Mouse (Mus musculus) lung, postnatal 14 days (tissue): ENCODE results near the gene Nxnl2.
"Not testable (repeated sequence)": the region's sequence is repeated elsewhere in the genome, so short reads cannot be mapped to it uniquely, and the experiment has no call there.

ENCODE experiments used
- DNase-seq: peaks from one replicate; pipeline ENCODE4 v3.0.0; 2021

Nxnl2 gene

DNA sequence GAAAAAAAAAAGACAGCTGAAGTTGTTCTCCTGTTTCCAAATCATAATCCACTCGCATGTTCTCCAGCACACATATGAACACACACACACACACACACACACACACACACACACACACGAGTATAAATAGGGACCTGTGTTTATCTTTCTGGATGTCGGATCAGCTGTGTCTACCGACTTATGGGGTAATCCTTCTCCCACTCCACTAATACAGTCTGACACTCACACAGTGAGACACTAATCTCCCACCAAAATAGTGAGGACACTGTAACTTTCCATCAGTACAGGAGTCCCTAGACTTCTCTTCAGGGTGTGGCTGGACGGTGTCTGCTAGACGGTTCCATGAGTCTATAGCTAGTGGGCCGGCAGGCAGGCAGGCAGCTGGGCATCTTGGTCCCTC is 11.4 kb downstream of the Nxnl2 start:
- DNase-seq: no peak

DNA sequence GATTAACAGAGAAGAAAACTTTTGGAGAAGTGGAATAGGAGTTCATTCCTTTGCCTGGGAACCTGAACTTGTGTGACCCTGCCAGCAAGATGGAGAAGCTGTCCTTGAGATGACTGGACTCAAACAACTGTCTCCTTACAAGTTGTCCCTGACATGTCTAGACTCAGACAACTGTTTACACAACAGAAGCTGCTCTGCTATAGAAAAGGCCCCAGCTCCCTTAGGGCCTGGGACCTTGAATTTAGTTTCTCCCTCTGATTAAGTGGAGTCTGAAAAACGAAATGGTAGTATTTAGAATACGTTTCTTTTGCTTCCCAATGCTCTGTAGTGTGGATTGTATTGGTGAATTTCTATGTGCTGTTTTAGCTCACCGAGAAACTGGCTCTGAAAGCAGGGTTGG is 14.1 kb downstream of the Nxnl2 start:
- no peak for DNase-seq

DNA sequence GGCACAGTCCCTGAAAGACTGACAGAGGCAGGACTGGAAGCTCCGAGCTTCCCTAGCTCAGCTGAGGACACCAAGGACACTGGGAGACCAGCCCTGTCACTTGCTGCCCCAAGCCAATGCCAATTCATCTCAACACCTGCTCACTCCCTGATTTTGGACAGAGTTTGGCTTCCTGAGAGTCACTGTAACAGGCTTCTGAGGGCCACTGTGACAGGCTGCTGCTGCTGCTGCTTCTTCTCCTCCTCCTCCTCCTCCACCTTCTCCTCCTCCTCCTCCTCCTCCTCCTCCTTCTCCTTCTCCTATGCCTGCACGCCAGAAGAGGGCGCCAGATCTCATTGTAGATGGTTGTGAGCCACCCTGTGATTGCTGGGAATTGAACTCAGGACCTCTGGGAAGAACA is 19.5 kb downstream of the Nxnl2 start:
- no peak for DNase-seq

DNA sequence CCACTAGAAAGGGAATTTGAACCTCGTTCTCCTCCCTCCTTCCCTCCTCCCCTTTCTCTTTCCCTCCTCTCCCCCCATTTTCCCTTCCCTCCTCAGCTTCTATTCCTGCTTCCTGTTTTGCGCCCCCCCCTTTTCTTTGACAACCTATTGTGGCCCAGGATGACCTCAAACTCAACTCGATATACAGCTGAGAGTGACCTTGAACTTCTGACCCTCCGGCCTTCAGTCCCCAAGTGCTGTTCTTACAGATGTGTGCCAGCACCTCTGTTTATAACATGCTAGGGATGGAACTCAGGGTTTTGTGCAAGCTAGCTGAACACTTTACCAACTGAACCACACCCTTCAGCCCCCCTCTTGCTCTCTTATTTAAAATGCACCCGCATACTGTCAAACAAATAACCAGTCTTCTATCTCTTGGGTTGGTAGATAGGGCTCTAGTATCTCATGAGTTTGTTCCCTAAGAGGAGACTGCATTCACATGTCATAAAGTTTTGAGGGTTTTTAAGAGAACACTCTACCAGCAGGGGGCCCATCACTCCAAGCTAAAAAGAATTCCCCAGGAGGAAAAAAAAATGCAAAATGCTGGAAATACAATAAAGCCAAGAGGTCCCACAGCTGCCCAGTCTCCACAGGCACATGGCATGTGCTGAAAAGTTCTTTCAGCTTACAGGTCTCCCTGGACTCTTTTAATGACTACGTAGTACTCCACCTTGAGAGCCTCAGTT is 20.8 kb downstream of the Nxnl2 start:
- DNase-seq: peak; percentile 50

DNA sequence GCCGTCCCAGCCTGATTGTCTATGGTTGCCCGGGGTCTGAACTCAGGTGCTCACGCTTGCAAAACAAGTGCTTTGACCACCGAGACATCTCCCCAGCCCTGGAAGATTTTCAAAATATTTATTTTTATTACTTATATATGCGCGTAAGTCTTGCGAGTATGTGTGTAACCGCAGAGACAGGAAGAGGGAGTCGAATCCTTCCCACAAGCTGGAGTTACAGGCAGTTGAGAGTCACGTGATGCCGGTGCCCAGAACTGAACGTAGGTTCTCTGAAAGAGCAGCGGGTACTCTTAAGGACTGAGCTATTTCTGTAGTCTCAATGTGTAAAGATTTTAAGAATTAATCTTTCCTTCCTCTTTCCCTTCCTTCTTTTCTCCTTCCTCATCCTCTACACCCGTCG is 23.1 kb downstream of the Nxnl2 start:
- no peak for DNase-seq

DNA sequence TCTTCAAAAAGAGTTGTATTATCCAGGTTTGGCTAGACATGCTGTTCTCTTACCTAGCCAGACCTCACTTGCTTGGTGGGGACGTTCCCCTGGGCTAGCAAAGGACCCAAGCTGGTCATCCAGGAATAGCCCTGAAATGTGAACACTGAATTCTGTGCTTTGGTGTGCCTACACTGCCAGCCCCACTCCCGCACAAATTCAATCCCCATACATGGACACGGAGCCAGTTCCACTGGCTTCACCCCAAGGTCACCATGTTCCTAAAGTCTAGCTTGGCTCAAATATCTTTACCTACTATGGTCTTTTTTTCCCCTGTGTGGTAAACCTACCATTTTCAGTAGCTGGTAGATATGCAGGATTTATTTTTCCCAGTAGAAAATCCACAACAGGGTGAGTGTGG is 26.9 kb downstream of the Nxnl2 start:
- no peak for DNase-seq

DNA sequence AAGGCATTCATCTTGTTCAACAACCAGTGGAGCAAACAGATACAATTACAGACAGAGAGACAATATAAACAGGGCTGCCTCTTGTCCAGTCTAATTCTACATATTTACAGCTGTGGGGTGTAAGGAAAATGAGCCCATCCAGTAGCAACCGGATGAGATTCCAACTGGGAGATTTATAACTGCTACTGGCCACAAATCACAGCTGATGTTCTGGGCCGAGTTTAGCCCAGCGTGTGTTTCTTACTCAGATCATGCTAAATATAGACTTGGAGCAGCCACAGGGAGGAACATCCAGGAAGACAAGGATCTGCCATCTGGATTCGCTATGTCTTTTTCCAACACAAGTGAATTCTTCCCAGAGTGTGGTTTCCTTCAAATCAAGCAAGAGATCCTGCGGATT is 27.4 kb downstream of the Nxnl2 start:
- peak; percentile 16 for DNase-seq

DNA sequence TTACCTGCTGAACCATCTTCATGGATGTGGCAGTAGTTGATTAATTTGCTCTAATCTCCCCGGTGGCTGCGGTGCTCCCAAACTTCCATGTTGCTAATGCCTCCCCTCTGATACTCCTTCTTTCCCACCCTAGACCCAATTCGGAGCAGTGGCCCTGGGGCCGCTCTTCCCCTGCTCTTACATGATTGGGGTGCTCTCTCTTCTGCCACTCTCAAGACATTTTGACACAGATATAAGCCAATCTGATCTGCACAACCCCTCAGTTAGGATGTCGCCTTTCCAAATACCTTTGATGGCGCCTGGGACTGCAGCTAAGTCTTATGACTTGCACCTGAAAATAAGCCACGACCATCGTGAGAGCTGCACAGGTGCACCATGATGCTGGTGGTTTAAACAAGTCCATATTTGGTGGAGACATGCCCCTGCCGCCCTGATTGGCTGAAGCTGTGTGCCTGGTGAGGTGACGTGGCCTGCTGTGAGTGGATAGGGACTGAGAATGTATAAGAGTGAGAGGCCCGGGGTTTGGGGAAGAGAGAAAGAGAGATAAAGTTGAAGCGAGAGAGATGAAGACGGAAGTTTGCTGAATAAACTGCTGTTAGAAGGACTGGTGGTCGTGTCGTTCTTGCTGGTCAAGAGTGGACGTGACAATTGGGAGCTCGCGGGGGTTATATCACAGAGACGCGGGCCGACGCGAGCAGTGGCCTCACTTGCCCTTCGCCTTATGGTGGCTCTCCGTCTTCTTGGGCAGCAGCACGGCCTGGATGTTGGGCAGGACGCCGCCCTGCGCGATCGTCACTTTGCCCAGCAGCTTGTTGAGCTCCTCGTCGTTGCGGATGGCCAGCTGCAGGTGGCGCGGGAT is 31.4 kb downstream of the Nxnl2 start:
- not testable (repeated sequence) for DNase-seq

DNA sequence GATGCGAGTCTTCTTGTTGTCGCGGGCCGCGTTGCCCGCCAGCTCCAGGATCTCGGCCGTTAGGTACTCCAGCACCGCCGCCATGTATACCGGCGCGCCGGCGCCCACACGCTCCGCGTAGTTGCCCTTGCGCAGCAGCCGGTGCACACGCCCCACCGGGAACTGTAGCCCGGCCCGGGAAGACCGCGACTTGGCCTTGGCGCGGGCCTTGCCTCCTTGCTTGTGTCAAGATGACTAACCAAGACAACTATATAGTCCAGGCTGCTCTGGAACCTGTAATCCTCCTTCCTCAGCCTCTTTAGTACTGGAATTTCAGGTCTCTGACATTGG is 32.0 kb downstream of the Nxnl2 start:
- peak; percentile 42 for DNase-seq

DNA sequence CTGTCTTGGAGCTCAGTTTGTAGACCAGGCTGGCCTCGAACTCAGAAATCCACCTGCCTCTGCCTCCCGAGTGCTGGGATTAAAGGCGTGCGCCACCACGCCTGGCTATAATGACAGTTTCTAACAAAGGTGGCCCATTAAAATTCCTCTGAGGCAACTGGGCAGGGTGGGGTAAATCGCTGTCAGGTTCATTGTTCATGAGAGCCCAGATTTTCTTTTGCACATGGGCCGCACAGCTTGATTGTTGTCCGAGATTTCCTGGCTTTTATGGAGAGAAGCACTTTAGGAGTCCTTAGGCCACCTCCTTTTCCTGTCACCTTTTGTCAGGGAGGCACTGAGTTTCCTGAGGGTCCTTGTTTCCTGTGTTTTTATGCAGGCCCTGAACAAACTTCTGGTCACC is 32.6 kb downstream of the Nxnl2 start:
- no peak for DNase-seq

DNA sequence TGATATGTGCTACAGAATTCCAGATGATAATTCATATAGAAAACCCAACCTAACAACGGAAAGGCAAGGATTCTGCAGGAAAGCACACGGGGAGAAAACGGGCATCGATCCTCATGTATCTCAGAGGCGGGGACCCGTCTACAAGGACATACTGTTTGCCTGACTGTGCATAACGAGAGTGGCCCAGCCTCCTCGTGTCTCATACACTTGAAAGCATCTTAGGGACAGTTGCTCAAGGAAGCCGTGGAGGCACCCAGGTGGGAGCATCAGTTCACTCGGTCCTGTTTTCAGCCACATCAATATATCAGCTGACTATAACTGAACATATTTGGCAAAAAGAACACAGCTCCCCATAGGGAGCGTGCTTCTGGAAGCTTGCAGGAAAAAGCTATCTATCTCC is 33.3 kb downstream of the Nxnl2 start:
- DNase-seq: not testable (repeated sequence)

DNA sequence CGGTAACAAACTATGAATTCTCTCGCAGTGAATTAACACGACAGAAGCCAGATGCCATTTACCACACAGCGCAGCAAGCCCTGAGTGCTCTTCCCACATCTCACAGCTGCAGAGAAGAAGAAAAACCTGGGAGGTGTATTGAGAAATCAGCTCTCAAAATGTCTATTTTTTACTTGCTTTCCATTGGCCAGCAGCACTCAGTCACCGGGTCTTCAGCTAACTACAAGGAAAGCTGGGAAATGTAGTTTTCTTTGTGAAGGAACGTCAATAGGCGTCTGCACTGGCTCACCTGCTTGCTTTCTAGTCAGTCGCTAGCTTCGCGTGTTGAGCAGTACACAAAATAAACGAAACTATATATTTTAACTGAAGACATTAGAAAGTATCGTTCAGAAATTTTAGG is 37.1 kb downstream of the Nxnl2 start:
- DNase-seq: no peak

DNA sequence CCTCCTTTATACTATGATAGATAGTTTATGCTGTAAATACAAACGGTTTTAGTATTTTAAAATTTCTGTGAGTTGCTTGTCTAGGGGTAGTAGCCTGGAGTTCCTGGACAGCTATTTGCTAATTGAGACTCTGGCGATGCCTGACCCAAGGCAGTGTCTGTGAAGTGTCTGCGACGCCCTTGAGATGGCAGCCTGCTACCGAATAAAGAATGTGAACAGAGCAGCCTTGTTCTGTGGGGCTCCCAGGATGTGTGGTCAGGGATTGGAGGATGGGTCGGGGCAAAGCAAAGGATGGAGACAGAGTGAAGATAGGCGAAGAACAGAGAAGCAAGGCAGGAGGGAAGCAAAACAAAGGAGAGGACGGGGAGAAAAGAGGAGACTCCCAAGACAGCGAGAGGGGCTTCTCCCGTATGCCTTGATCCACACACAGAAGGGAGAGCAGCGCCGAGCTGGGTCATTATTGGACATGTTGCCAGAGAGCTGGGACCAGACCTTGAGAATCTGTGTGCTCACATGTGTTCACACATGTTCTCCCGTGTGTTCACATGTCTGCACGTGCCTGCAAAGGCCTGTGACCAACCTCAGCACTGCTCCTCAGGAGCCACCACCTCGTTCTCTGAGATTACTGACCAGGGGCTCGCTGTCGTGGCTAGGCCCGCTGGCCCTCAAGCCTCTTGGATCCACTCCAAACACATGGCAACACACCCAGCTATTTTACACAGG is 37.7 kb downstream of the Nxnl2 start:
- peak; percentile 29 for DNase-seq

DNA sequence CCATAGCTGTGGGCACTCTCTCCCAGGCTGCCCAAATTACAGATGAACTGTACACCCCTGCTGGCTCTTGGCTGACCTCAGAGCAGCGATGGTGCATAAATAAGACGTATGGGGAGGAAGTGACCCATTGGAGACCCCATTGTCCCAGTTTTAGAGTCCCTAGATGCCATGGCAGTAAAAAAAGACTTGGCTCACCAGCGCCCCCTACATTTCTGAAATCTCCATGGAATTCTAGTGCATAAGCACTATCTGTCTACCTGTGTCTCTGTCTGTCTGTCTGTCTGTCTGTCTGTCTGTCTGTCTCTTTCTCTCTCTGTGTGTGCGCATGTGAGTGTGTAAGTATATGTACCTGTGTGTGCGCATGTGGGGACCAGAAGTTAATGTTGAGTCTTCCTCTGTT is 39.8 kb downstream of the Nxnl2 start:
- no peak for DNase-seq

DNA sequence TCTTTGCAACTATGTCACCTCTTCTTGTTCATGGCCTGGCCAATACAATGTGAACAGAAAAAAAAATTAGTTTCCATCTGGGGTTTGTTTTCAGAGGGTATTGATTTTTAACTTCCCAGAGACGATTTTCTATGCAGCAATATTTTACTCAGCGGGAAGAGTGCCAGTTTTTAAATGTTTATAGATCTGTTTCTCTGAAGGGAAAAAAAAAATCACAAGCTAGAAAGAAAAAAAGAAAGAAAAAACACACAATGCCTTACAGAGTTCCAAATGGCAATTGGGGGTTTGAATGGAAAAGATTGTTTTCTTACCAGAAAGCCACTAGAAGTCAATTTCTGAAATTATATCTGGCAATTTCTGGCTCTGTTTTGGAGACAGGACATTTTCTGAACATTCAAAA is 43.9 kb downstream of the Nxnl2 start:
- DNase-seq: no peak

DNA sequence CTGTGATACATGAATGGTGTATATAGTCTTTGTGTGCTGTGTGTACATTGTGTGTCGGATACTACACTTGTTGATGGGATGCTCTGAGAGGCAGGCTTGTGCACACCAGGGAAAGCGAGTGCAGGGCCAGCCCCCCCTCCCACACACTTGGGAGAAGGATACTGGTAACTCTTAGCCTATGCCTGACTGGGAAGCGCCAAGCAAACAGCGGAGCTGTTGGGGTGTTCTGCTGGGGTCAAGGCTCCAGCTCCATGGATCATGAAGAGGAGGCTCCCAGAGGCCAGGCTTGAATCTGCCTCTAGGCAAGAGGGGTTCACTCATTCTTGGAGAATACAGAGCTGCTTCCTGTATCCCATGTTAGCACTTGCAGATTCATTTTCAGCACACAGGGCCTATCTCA is 50.1 kb downstream of the Nxnl2 start:
- DNase-seq: no peak

DNA sequence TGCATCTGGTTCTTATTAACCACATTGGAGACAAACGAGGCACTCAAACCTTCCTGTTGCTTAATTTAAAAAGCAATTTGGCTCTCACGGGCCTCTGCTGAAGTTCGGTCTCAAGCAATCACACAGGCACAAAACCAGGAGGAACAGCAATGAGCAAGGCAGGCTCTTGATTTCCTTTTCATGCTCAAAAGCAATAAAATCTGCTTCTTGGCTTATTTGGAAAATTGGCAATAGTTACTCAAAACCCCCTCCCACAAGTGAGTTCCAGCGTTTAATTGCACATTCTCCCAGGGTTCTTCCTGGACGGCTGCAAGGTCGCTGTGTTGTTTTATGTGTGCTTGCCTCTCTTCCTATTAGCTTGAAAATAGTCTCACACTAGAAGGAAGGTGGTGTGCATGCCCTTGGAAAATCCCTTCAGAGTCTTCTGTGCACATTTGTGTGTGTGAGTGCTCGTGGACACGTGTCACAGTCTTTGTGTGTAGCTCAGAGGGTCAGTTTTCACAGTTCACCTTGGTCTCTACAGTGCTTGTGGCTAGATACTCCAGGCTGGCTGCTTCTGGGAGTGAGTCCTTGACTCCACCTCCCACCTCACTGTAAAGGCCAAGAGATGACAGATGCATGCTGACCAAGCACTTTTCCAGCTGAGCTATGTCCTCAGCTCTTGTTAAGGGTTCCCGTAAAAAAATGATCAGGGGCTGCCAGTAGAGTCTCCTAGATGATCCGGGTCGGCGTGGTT is 50.8 kb downstream of the Nxnl2 start:
- DNase-seq: no peak
